Comparison of ENCODE assay signal across 9 mouse cellular contexts in the genomic region with DNA sequence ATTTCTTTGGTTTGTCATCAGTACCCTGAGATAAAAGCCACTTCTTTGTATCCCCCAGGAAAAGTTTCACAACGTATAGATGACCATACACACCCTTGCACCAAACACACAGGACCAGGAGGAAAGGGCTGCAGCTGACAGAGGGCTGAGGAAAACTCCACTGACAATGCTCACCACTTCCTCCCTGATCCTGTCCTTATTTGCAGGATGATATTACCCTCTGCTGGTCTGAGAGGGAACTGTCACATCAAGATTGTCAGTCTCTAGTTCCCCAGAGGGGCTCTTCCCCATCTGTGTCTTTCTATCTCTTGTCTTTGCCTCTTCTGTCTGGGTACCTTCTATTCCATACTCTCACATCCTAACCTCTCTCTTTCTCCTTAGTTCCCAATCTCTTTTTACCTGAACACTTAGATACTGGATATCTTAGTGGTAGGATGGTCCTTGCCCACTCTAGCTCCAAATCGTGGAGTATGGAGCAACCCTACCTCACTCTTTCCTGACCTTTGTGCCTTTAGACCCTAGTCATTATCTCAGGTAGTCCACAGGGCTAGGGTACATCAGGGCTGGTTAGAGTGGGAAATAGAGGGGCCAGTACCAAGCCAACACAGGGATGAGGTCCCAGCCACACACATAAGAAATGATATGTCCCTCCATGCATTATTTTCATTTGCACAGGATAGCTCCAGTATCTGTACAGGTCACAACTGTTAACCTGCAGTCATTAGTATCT. TPM values are rescaled to one million over a fixed set of nuclear protein-coding genes. Genes with fewer than 3 reads are reported as not detected.
A peak's percentile ranks its signal among the peaks of the same experiment; 100 is the strongest.
DNase-seq lines count a peak whose midpoint lies in the region; ATAC-seq and TF ChIP-seq lines count a peak whose summit lies in the region.
"Had no signal": no experiment of that assay in that cellular context is flagged by ENCODE, and none has a peak within 500 bp of the region (broad histone marks: within the 10 kb centered on the region; RNA-seq: fewer than 3 reads in every experiment).

No protein-coding gene starts in this region.

- no peaks in the 10 kb centered on the region for H3K4me1 ChIP-seq in testis, adult 2 months (ENCODE audit: control insufficient read depth, insufficient read depth, low read length)
- H3K4me1 ChIP-seq in embryonic facial prominence, embryonic 14.5 days (ENCODE audit: control insufficient read depth, insufficient read depth, low read length): no peaks in the 10 kb centered on the region
- H3K4me1 ChIP-seq in lung, embryonic 16.5 days (replicated peaks; ENCODE audit: control insufficient read depth, insufficient read depth, low read length): no peaks in the 10 kb centered on the region

- 65% methylated on average over 2 of the region's 2 CpGs for WGBS in embryonic facial prominence, embryonic 14.5 days
- WGBS in lung, embryonic 16.5 days: 50% methylated on average over 2 of the region's 2 CpGs

- no peaks in the 10 kb centered on the region for H3K9me3 ChIP-seq in embryonic facial prominence, embryonic 14.5 days (ENCODE audit: control insufficient read depth, low read length)
- no peaks in the 10 kb centered on the region for H3K9me3 ChIP-seq in lung, embryonic 16.5 days (ENCODE audit: control insufficient read depth, low read length)

- peak; percentile 74; the same call in 1 of the 2 replicates for ATAC-seq in embryonic facial prominence, embryonic 14.5 days (ENCODE audit: low read depth)
- peak; percentile 56 for ATAC-seq in lung, embryonic 16.5 days (ENCODE audit: low read depth)

- no peak for TF ChIP-seq POLR2A in testis, adult 2 months (IDR thresholded peaks at IDR 0.05; ENCODE audit: control insufficient read depth, low read depth, low read length)

- no peak overlapping the region for H3K27ac ChIP-seq in testis, adult 2 months (ENCODE audit: control insufficient read depth, insufficient read depth, low read depth, low read length)
- H3K27ac ChIP-seq in embryonic facial prominence, embryonic 14.5 days (replicated peaks; ENCODE audit: low read depth, low read length): no peak overlapping the region
- H3K27ac ChIP-seq in lung, embryonic 16.5 days (ENCODE audit: low read length): no peak overlapping the region

- H3K36me3 ChIP-seq in testis, adult 2 months (ENCODE audit: control insufficient read depth, insufficient read depth, low read length): no peaks in the 10 kb centered on the region
- H3K36me3 ChIP-seq in embryonic facial prominence, embryonic 14.5 days (ENCODE audit: control insufficient read depth, insufficient read depth, low read length): peaks cover 12% of the 10 kb centered on the region; the same call in 1 of the 2 replicates
- H3K36me3 ChIP-seq in lung, embryonic 16.5 days (ENCODE audit: control insufficient read depth, insufficient read depth, low read length): 0 out of 2 replicates have a peak, but pooled peaks cover 2% of the 10 kb centered on the region

- H3K4me2 ChIP-seq in embryonic facial prominence, embryonic 14.5 days (ENCODE audit: low read depth, low read length): no peak overlapping the region
- no peak overlapping the region for H3K4me2 ChIP-seq in lung, embryonic 16.5 days (ENCODE audit: low read depth, low read length)

- DNase-seq in adrenal gland, adult (ENCODE audit: inconsistent age in 2 of 2, low spot score in 1 of 2): peak; percentile 19 to 82
- DNase-seq in adrenal gland, postnatal 4 days (ENCODE audit: low spot score in 2 of 2): no peak
- no peak for DNase-seq in testis, postnatal 14 days (ENCODE audit: low spot score)
- peak; percentile 61 for DNase-seq in embryonic facial prominence, embryonic 14.5 days (ENCODE audit: low spot score)
- peak; percentile 61 for DNase-seq in induced T-regulatory cell, adult 2 months (ENCODE audit: low read depth)
- DNase-seq in right cerebral cortex, postnatal 14 days: peak; percentile 36

- H3K9ac ChIP-seq in embryonic facial prominence, embryonic 14.5 days (ENCODE audit: low read depth, low read length): no peak overlapping the region
- H3K9ac ChIP-seq in lung, embryonic 16.5 days (ENCODE audit: low read length): no peak overlapping the region

- no peak overlapping the region for H3K4me3 ChIP-seq in testis, adult 2 months (ENCODE audit: control insufficient read depth, low read depth, low read length)
- H3K4me3 ChIP-seq in embryonic facial prominence, embryonic 14.5 days (ENCODE audit: low read depth, low read length): no peak overlapping the region
- H3K4me3 ChIP-seq in lung, embryonic 16.5 days (ENCODE audit: low read length): no peak overlapping the region

- H3K27me3 ChIP-seq in testis, adult 2 months (ENCODE audit: control insufficient read depth, insufficient read depth, low read length): no peaks in the 10 kb centered on the region
- no peaks in the 10 kb centered on the region for H3K27me3 ChIP-seq in embryonic facial prominence, embryonic 14.5 days (replicated peaks; ENCODE audit: control insufficient read depth, insufficient read depth, low read length)
- H3K27me3 ChIP-seq in lung, embryonic 16.5 days (ENCODE audit: control insufficient read depth, insufficient read depth, low read depth, low read length): no peaks in the 10 kb centered on the region

- peak; percentile 49; the same call in 1 of the 2 replicates for TF ChIP-seq CTCF in testis, adult 2 months (IDR thresholded peaks at IDR 0.05; ENCODE audit: control insufficient read depth, insufficient read depth, insufficient replicate concordance, low read depth, low read length)

RNA-seq across cellular contexts. Expression of gene Trip13, which starts 29.7 kb away (rescaled TPM):
- 1 to 10 TPM; 8.3 to 9.4 TPM for total RNA-seq in adrenal gland, postnatal 4 days (2021)
- polyA plus RNA-seq in testis, adult 2 months (2012; rRNA removed): 4.1 and 5.0 TPM in 2 replicates
- polyA plus RNA-seq in embryonic facial prominence, embryonic 14.5 days (2014; fragmentation: Nextera tagmentation; extraction: Ambion mirVana): 31.1 and 35.9 TPM in 2 replicates
- polyA plus RNA-seq in lung, embryonic 16.5 days (2015; fragmentation: Nextera tagmentation; extraction: Ambion mirVana): 33.8 and 39.6 TPM in 2 replicates

RNA-seq across cellular contexts. Expression of gene Brd9, which starts 29.8 kb away (rescaled TPM):
- total RNA-seq in adrenal gland, postnatal 4 days (2021): 10 to 100 TPM; 56.2 to 56.6 TPM
- polyA plus RNA-seq in testis, adult 2 months (2012; rRNA removed): 49.1 and 50.8 TPM in 2 replicates
- polyA plus RNA-seq in embryonic facial prominence, embryonic 14.5 days (2014; fragmentation: Nextera tagmentation; extraction: Ambion mirVana): 45.0 and 46.4 TPM in 2 replicates
- polyA plus RNA-seq in lung, embryonic 16.5 days (2015; fragmentation: Nextera tagmentation; extraction: Ambion mirVana): 52.2 and 55.3 TPM in 2 replicates

RNA-seq across cellular contexts. Expression of gene Zdhhc11, which starts 55.8 kb away (rescaled TPM):
- total RNA-seq in adrenal gland, postnatal 4 days (2021): not detected
- 40.2 and 44.3 TPM in 2 replicates for polyA plus RNA-seq in testis, adult 2 months (2012; rRNA removed)
- polyA plus RNA-seq in embryonic facial prominence, embryonic 14.5 days (2014; fragmentation: Nextera tagmentation; extraction: Ambion mirVana): not detected in 2 replicates
- not detected in 2 replicates for polyA plus RNA-seq in lung, embryonic 16.5 days (2015; fragmentation: Nextera tagmentation; extraction: Ambion mirVana)
- total RNA-seq: gastrocnemius, postnatal 4 days had no signal

Comparison
In these comparisons a context has a peak if more than half of its experiments do, and no peak if none do; other contexts are left out.
1. DNase-seq: peak in adrenal gland, adult (2 of 2), embryonic facial prominence, embryonic 14.5 days (single experiment), induced T-regulatory cell, adult 2 months (single experiment) and right cerebral cortex, postnatal 14 days (single experiment); none in adrenal gland, postnatal 4 days (0 of 2) and testis, postnatal 14 days (single experiment).
2. RNA of gene Zdhhc11, which starts 55.8 kb away (polyA plus RNA-seq): 40.2 to 44.3 TPM in testis, adult 2 months; not detected in embryonic facial prominence, embryonic 14.5 days and not detected in lung, embryonic 16.5 days; every median in the first group is over 10 times any median in the second.